Mouse (Mus musculus) thymus, adult 2 months (tissue): Measurements from ENCODE around the gene Lta. TPM values are rescaled to one million over a fixed set of nuclear protein-coding genes. Genes with fewer than 3 reads are reported as not detected.

Experiments
- DNase-seq: peaks from one replicate; pipeline ENCODE4 v3.0.0; 2021
- H3K27ac ChIP-seq: fragments of 200-500 bp; 2 replicates; pipeline ENCODE4 v1.5.1; 2012; ENCODE audit warnings: low read length, control low read depth; ENCODE audit not compliant: control insufficient read depth, insufficient read depth
- H3K27me3 ChIP-seq: fragments of 200-500 bp; 2 replicates; pipeline ENCODE4 v1.6.1; 2012; ENCODE audit warnings: mild to moderate bottlenecking, low read length, moderate library complexity, mixed read lengths; ENCODE audit not compliant: control insufficient read depth, insufficient read depth
- H3K36me3 ChIP-seq: fragments of 200-500 bp; 2 replicates; pipeline ENCODE4 v1.6.1; 2012; ENCODE audit warnings: mild to moderate bottlenecking, low read length, moderate library complexity; ENCODE audit not compliant: control insufficient read depth, insufficient read depth
- H3K4me1 ChIP-seq: fragments of 200-500 bp; replicated peaks from 2 replicates; pipeline ENCODE4 v1.6.1; 2012; ENCODE audit warnings: low read length; ENCODE audit not compliant: control insufficient read depth, insufficient read depth
- H3K4me3 ChIP-seq: fragments of 200-500 bp; 2 replicates; pipeline ENCODE4 v1.5.1; 2012; ENCODE audit warnings: mild to moderate bottlenecking, low read length, control low read depth, moderate library complexity; ENCODE audit not compliant: control insufficient read depth, insufficient read depth
- CTCF ChIP-seq: fragments of 200-500 bp; IDR thresholded peaks from 2 replicates; pipeline ENCODE4 v1.5.1; 2012; ENCODE audit warnings: mild to moderate bottlenecking, control low read depth, low read length, moderate library complexity, borderline replicate concordance; ENCODE audit not compliant: control insufficient read depth, poor library complexity, insufficient read depth; ENCODE audit errors: extremely low read depth
- POLR2A ChIP-seq: fragments of 200-500 bp; IDR thresholded peaks from 2 replicates; pipeline ENCODE4 v1.6.1; 2012; ENCODE audit warnings: mild to moderate bottlenecking, low read length, control low read depth, moderate library complexity; ENCODE audit not compliant: control insufficient read depth, poor library complexity, insufficient read depth; ENCODE audit errors: extremely low read depth
- WGBS: fragments of 180-500 bp; shearing (Covaris S2); methylation state at CpG from one replicate; pipeline ENCODE4 v1.1.7; 2018; 5-methylcytosine and 5-hydroxymethylcytosine counted together
- polyA plus RNA-seq: library from polyadenylated mRNA; depleted of rRNA; stranded (reverse); fragments of >200 nt; gene quantifications from 2 replicates; pipeline ENCODE4 v1.2.3, GENCODE M21; 2012

The Lta gene
- polyA plus RNA-seq, 1 experiment: 14.4 TPM

GRCm38 (mm10) chr17:35162121-35162520, 43.0 kb downstream of the Lta start:
- TF ChIP-seq POLR2A (no peak), CTCF (no peak)
- Histone ChIP-seq H3K36me3 (peaks cover 47% of the 10 kb centered on the region), H3K27ac (no peak overlapping the region), H3K27me3 (no peaks in the 10 kb centered on the region), H3K4me3 (no peak overlapping the region), H3K4me1 (peaks cover 14% of the 10 kb centered on the region)
- DNase-seq: no peak
- 92% methylated on average over 14 of the region's 14 CpGs for WGBS

DNA sequence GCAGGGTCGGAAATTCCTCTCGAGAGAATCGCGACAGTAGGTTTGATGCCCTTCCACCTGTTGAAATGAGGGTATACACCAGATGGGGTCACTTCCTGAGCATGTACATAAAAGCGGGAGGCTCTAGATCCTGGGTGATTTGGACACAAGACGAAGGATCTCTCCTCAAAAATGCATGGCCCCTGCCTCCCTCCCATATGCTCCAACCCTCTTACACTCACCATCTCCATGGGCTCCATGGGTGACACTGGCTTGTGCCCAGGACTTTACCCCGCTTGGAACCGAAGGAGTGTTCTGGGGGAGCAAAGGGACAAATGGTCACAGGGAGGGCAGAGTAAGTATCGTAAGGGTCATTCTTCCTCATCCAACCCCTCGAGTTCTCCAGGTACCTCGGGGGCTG, 43.7 kb downstream of the Lta start:
- H3K4me3 ChIP-seq: no peak overlapping the region
- peaks cover 12% of the 10 kb centered on the region for H3K4me1 ChIP-seq
- H3K27me3 ChIP-seq: no peaks in the 10 kb centered on the region
- 91% methylated on average over 11 of the region's 11 CpGs for WGBS
- peaks cover 54% of the 10 kb centered on the region for H3K36me3 ChIP-seq
- no peak for DNase-seq
- H3K27ac ChIP-seq: no peak overlapping the region
- TF ChIP-seq POLR2A (no peak), CTCF (no peak)

- no peak for DNase-seq
- Histone ChIP-seq H3K27me3 (no peaks in the 10 kb centered on the region), H3K36me3 (peaks cover 71% of the 10 kb centered on the region), H3K4me3 (no peak overlapping the region), H3K27ac (no peak overlapping the region), H3K4me1 (peaks cover 8% of the 10 kb centered on the region)
- TF ChIP-seq CTCF (no peak), POLR2A (no peak)
- 95% methylated on average over 7 of the region's 7 CpGs for WGBS
These were observed 45.5 kb downstream of the Lta start for GRCm38 (mm10) chr17:35159638-35160037.

DNA sequence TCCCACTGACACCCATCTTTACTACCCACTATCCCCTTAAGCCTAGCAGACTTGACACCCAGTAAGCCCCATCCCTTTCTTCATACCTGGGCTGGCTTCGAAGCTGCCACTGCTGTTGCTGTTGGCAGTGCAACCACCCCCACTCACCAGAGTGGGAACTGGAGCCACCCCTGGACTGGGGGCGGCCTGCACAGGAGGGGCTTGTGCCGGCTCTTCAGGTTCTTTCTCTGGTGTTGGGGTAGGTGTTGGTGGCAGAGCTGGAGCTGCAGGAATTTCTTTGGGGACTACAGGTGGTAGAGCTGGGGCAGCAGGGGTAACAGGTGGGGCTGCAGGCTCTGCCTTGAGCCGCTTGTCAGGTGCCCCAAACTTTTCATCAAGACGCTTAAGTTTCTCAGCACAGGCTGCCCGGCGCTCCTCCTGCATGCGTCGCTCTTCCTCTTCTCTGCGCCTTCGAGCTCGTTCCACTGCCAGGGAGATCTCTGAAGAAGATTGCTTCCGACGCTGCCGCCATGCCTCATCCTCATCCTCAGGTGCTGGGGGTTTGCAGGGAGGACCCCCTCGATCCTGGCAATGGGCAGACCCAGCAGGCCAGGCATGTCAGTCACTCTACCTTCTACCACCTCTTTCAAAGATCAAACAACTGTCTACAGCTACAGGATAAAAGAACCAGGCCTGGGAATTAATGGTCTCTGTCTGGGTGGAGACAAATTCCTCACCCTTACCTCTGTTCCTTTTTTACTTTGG, 46.1 kb downstream of the Lta start:
- Histone ChIP-seq H3K36me3 (peaks cover 78% of the 10 kb centered on the region), H3K4me1 (peaks cover 8% of the 10 kb centered on the region), H3K27me3 (no peaks in the 10 kb centered on the region), H3K27ac (no peak overlapping the region), H3K4me3 (no peak overlapping the region)
- DNase-seq: no peak
- 97% methylated on average over 16 of the region's 16 CpGs for WGBS
- TF ChIP-seq POLR2A (no peak), CTCF (no peak)

DNA sequence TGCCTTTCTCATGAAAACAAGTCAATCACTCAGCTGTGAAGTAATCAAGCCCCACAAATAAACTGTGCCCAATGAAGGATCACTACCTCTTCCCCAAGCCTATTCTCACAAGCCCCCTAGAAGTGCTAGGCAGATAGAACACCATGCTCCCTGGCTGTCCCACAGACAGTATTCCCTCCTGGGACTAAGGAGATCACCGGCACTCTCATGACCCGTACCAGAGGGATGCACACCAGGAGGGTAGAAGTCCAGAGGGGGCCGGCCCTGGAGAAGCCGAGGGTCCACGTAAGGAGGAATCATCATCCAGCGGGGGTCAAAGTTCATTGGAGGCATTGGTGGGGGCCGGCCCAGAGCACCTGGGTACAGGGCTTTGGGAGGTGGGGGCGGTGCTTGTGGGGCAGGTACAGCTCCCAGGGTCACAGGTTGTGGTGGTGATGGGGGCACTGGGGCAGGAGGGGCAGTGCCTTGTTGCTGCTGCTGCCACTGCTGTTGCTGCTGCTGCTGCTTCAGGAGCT, 47.4 kb downstream of the Lta start:
- no peak for TF ChIP-seq CTCF
- TF ChIP-seq POLR2A: no peak
- Histone ChIP-seq H3K4me3 (no peak overlapping the region), H3K27ac (no peak overlapping the region), H3K27me3 (no peaks in the 10 kb centered on the region), H3K36me3 (peaks cover 91% of the 10 kb centered on the region), H3K4me1 (peaks cover 1% of the 10 kb centered on the region)
- WGBS: 98% methylated on average over 8 of the region's 8 CpGs
- DNase-seq: no peak

DNA sequence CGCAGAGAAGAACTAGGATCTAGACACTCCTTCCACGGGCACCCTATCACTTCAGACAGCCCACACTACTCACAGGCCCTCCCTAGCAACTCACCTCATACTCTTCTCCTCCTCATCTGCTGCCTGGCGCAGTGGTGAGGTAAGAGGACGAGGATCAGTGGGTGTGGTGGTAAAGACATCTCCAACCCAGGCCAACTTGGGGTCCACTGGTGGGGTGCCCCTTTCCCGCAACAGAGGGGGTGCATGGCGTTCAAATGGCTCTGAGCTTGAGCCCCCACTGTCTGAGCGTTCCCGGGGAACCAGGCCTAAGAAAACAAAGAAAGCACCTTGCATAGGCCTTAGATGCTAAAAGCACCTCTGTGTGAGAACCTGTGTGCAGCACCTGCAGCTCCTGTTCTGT, 47.9 kb downstream of the Lta start:
- Histone ChIP-seq H3K27ac (no peak overlapping the region), H3K27me3 (no peaks in the 10 kb centered on the region), H3K36me3 (peaks cover 95% of the 10 kb centered on the region), H3K4me1 (no peaks in the 10 kb centered on the region; the same call in 1 of the 2 replicates), H3K4me3 (no peak overlapping the region)
- TF ChIP-seq CTCF (no peak), POLR2A (no peak)
- DNase-seq: no peak
- 97% methylated on average over 8 of the region's 8 CpGs for WGBS

- TF ChIP-seq POLR2A: no peak
- TF ChIP-seq CTCF: no peak
- no peak overlapping the region for H3K27ac ChIP-seq
- no peaks in the 10 kb centered on the region for H3K27me3 ChIP-seq
- H3K36me3 ChIP-seq: peaks cover 100% of the 10 kb centered on the region
- H3K4me3 ChIP-seq: no peak overlapping the region
- DNase-seq: no peak
- H3K4me1 ChIP-seq: no peaks in the 10 kb centered on the region
- 95% methylated on average over 33 of the region's 33 CpGs for WGBS
These were observed 48.5 kb downstream of the Lta start for GRCm38 (mm10) chr17:35156461-35157200.
